Mouse (Mus musculus) heart, adult 9 months (tissue): ENCODE data around the gene Ttc23.
A peak's percentile ranks its signal among the peaks of the same experiment; 100 is the strongest.

Experiments
- DNase-seq, 2 experiments: peaks; one replicate each; pipeline ENCODE4 v3.0.0; 2022; ENCODE audit warnings: low spot score in 2 of 2

Gene Ttc23

DNA sequence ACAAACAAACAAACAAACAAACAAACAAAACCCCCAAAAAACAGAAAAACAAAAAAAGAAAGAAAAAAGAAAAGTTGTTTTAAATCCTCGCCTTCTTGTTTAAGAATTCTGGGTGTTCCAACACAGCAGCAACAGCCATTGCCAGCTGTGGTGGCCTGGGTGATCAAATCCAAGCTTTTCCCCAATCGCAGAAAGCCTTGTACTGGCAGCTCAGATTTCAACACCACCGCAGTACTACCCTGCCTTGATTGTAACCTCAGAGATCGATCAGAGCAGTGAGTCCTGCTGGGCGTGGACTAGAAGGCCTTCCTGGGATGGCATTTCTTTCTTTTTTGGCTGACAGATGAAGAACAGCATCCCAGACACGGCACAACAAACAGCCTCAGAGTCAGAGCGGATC, 48.7 kb downstream of the Ttc23 start:
- no peak for DNase-seq

DNA sequence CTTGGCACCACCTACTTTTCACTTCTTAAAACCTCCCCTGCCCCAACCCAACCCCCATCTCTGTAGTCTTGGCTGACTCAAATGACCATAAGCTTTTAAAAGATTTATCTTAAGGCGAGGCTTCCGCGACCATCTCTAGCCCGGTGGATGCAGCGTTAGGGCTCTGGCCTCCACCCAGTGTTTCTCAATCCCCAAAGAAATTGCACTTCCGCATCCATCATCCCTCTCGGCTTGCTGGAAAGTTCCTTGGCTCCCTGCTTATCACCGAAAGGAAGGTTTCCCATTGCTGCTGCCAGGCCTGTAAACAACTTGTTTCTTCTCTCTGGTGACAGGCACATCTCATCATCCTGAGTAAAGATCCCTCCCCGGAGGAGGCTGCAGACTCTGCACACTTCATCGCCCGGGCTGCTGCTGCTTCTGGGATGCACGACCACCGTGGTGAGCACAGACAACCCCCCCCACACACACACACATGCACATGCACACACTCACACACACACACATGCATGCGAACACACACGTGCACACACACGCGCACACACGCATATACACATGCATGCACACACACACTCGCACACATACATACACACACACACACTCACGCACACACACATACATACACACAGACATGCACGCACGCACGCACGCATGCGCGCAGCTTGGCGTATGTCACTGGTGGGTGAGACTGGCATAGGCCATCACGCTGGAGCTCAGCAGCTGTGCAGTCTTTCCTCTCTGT, 50.9 kb downstream of the Ttc23 start:
- peak; percentile 43 to 63 for DNase-seq

DNA sequence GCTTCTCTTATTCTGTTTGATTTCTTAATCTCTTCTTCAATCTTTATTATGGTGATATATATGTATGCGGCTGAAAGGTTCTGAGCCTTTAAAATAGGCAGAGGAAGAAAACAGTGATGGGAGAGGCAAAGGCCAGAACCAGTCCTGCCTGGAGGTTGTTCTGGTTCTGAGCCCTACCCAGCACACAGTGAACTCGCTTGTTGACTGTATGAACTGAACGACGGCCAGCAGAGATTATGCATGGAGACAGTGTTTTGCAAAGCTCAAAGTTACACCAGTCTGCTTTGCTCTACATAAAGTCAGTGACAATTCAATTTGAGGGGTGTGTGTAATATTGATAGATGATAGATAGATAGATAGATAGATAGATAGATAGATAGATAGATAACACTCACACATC, 52.1 kb downstream of the Ttc23 start:
- no peak for DNase-seq

DNA sequence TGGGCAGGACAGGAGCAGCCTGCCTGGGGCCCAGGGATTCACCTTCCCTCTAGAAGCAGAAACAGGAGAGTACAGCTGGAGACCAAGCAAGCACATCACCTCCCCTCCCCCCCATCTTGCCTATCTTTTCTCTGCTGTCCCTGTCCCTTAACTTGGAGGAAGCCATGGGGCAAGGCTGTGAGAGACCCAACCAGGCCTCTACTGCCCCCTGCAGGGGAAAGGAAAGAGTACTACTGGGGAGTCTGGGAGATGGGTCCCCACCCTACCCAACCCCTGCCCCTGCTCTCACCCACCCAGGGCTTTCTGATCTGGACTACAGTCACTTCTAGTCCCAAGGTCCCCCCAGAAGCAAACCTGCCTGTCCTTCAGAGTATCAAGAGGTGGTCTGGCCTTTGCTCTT, 53.6 kb downstream of the Ttc23 start:
- peak in 1 of 2 experiments; percentile 32 for DNase-seq

DNA sequence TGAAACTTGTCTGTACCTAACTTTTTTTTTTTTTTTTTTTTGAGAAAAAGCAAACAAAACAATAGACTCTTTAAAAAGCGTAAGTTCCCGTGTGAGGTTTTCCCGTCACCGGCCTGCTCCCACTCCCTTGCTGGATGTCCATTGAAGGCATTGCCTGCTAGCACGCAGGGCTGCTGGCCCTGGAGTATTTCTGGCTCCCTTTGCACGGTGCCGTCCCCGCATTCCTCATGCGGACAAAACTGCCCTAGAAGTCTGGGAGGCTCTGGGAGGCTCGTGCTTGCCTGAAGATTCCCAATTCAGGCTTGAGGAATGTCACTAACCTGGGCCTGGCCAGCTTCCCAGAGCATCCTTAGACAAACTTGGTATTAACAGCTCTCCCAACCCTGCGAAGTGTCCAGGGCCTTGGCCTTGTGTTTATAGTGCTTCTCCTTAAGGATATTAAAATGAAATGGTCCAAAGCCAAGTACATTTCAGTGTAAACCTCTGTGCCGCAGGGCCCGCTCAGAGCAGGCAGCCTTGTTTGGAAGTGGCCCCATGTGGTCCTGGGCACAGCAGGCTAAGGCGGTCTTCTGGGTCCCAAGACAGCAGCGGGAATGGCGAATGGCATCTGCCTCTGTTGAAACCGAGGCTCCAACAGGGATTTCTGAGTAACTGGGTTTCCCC, 54.2 kb downstream of the Ttc23 start:
- no peak for DNase-seq

DNA sequence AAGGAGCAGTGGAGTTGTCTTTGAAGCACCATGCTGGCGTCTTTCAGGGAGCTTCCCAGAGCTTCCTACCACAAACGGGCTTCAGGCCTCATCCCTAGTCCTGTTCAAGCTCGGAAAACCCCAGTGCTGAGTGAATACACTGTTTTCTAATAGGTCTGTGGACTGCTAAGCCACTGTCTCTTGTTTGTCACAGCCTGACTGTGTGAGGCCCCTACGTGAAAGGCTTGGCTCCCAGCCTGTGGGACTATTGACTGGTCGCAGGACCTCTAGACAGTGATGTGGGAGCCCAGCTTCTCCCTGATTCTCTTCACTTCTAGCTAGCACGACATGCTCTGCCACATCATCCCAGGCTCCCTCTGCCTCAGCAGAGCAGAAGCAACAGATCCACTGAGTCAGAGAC, 61.0 kb downstream of the Ttc23 start:
- no peak for DNase-seq

DNA sequence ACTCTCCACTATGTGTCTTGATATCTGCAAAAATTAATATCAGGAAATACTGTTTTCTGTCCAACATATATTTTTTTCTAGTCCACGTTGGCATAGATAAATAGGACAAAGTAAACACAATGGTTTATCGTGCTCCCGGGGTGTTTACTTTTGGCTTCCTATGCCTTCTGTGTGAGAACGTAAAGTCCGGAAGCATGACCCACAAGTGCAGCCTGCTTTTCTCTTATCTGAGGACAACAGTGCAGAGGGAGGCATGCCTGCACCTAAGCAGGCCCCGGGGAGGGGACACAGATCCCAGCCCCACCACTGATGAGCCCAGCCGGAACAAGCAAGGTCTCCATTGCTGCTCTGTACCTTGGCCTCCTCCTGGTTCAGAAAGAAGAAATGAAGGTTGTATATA, 63.0 kb downstream of the Ttc23 start:
- DNase-seq, result no peak

DNA sequence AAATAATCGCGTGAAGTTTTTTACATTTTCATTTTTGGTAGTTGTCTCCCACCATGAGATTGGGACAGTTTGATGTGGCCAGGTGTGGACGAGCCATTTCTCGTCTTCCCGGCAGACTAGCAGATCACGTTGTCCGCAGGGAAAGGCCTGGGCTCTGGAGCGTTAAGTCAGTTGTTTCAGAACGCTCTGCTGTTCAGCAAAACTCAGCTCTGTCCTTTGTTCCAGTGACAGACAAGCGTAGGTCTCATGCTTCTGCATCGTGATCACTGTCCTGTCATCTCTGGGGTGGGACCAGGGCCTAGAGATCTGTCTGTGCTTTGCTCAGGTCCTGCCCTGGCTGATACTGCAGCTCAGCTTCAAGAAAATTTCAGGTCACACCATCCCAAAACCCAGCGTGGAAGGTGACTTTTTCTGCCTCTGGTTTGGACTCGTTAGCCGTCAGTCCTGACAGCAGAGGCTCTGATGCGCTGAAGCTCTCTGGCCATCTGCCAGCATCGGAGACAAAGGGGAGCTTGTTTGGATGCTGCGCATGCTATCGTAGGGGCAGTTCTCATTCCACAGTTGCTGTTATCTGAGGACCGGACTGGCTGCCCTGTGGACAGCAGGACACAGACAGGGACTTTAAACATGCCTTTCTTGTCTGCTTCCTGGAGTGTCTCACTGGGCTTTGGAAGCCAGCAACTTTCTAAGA, 66.8 kb downstream of the Ttc23 start:
- DNase-seq, result peak; percentile 21 to 26

DNA sequence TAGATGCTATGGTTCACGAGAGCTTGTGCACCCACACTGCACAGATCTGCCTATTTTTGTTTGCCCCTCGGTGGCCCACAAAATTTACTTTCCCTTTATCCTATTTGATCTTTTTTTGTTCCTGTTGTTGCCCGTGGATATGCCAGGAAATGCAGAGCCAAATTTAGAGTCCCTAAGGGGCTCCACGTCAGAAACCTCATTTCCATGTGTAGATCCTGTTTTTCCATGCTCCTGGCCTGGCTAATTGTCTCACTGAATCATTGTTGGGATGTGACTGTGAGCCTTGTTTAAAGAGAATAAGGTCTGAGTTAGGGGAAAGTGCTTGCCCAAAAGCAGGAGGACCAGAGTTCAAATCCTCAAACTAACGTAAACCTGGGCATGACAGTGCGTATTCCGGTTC, 68.0 kb downstream of the Ttc23 start:
- peak; percentile 58 to 72 for DNase-seq

DNA sequence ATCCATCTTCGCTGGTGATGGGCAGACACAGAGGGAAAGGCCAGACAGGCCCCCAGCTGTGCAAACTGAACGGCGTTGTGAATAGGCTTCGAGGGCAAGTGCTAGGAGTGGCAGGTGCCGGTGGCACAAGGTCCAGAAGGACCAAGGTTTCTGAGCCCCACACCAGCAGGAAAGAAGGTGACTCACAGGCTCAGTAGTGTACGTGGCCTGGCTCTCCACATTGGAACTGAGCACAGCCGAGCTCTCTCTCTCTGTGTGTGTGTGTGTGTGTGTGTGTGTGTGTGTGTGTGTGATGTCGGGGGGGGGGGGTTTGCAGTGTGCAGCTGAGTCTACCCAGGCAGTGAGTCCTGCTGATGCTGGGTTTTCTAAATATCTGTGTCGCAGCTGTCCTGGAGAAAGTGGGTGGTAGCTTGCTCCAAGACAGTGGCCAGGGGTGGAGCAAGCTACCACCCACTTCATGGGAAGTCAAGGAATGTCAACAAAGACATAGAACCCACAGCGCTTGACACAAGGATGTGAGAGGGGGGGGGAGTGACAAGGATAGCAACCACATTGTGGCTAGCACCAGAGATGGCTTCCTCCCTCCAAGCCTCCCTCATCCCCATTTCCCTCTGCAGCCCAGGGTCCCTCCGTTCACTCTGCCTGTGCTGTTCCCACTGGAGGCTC, 69.1 kb downstream of the Ttc23 start:
- DNase-seq, result no peak

DNA sequence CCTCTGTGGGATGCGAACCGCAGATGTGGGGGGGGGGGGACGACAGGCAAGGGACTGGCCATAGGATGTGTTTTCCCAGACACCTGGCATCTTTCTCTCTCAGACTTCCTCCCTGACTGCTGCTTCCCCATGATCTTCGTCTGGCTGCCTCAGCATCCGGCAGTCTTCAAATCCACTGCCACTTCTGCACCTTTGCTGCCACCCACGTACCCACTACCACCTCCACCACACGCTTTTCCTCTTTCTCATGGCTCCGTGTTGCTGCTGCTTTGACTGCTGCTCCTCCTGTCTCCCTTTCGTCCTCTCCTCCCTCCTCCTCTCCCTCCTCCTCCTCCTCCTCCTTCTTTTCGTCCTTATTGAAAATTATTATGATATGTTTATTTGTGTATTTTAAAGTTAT, 69.7 kb downstream of the Ttc23 start:
- no peak for DNase-seq

DNA sequence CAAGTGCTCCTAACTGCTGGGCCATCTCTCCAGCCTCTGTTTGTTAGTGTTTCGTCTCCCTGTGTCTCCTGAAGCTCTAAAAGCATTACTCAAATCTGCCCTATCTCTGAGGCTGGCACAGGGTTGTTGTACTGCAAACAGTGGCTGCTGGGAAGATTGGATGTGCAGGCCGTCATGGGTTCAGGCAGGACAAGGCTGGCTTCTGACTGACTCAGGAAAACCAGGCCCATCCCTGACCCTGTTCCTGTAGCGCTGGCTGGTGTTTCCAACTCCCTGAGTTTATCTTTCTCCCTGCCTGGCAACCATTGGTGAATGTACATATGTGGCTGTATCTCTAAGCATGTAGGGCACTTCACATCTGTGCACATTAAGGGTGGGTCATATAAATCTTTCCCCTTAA, 70.3 kb downstream of the Ttc23 start:
- no peak for DNase-seq

DNA sequence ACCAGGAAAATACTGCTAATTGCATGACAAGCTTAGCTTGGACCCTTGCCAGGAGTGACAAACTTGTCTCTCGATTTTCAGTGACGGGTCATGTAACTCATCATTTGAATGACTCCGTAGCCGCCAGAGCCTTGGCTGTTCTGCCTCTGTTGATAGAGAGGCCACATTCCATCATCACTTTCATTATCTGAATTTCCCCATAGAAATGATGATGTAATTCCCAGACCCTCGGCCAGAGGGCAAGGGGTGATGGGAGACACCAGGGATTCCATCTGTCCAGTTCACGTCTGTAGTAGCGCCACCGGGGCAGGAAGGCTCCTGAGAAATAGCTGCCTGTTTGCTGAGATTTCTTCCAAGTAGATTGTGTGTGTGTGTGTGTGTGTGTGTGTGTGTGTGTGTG, 71.6 kb downstream of the Ttc23 start:
- DNase-seq, result peak; percentile 23 to 52

DNA sequence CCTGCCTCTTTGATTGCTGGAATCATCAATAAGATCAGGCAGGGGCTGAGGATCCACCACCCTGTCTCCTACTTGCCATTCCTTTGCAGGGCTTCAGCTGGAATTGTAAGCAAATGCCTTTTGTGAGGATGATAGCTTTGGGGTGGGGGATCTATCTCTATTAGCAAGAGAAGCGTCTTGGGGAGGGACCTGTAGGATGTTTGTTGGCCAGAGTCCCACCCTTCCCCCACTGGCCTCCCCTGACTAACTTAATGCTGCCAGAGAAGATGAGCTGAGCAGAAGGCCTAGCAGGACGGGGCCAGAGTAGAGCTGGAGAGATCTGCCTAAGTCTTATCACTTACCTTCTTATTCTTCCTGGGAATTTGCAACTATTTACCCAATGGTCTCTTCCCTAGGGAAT, 75.0 kb downstream of the Ttc23 start:
- DNase-seq, result no peak

DNA sequence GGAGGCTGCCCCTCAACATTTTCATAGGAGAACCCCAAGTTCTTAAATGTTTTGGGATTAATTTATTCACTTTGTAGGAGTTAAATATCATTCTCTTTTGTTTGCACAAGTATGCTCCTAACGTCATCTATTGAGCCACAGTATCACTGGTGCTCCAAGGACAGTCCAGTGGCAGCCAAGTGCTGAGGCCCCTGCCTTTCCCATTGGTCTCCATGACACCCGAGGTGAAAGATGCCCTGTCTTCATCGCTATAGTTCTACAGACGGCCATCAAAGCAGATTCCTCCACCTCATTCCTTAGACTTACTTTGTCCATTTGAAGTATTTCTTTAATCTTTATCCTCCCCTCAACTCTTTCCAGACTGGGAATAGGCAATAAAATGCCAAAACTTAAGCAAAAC, 77.3 kb downstream of the Ttc23 start:
- no peak for DNase-seq

DNA sequence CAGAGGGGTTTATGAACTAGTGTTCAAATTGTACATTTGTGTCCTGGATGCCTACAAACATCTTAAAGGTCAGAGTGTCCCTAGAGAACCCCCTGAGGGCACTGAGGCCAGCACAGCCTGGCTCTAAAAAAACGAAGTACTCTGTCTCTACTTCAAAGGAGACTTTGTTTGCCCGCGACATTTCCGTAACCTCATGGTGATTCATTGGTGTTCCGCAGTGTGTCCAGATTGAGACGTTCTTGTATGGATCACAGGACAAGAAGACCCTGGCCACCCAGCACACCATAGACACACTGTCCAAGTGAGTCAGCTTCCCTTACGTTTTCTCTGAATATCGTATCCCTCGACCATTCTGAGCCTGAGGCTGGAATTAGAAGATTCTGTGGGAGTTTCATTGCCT, 77.8 kb downstream of the Ttc23 start:
- DNase-seq, result no peak

DNA sequence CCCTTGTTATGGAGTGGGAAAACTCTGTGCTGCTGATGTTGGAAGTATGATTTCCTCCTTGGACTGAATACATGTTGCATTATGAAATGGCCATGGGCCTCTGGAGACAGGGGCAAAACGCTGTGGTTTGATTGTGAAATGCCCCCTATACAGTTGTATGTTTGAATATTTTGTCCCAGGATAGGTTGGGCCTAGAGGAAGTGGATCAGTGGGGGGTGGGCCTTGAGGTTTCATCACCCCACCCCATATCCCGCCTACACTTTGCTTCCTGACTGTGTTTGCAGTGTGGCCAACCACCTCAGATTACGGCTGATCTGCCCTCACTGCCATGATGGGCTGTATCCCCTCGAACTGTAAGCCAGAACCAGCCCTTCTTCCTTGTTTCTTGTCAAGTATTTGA, 81.0 kb downstream of the Ttc23 start:
- no peak for DNase-seq

DNA sequence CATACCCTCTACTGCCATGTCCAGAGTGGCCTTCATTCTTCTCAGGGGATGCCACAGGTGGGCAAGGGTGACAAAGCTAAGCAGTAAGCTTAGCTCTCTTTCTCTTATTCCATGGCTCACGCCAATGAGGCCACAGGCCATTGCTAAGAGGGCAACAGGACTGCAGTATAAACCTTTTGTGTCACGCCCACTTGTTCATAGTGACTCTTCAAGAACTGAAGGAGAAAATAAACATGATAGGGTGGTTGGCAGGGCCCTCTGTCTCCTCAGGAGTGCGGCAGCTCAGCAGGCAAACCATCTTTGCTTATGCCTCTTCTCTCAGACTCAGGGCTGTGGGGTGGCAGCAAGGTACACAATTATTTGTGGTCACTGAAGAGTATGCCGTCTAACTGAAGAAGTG, 81.6 kb downstream of the Ttc23 start:
- DNase-seq, result no peak

DNA sequence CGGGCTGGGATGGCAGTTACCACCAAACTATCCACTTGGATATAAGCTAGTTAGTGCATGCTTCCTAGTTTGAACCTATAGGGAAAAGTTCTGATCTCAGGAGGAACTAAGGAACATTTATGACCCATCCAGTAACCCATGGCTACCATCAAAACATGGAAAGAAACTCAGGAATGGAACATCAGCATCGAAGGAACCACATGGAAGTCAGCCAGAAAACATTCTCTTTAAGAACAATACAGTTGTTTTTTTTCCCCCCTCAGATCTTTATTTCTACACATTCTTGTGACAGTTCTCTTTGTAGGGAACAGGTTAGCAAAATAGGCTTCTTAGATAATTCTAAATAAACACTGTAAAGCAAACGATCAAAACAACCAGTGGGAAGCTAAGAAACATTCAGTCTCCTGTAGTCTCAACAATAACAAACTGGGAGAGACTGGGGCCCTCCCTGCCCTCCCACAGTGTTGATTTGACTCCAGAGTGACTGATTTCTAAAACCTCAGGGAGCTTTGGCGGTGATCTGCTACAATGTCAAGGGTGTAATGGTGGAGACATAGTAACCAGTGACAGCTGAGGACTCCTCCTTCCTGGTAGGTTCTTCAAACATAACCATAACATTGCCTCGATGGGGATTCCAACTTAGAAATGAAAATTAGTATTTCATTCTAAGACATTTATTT, 83.4 kb downstream of the Ttc23 start:
- no peak for DNase-seq

DNA sequence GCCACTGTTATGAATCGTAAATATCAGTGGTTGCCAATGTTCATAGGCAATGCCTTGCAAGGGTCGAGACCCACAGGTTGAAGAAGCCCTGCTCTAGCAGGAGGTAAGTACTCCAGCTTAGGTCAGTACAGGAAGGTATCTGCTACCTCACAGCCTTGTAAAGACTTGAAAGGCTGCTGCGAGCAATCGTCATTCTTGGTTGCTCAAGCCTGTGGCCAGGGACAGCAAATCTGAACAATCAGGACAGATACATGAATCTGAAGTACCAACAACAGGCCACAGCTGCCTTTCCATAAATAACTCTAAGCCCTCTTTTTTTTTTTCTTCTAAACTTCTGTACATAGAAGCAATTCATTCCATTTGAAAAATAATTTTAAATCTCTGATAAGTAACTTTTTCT, 85.1 kb downstream of the Ttc23 start:
- no peak for DNase-seq

DNA sequence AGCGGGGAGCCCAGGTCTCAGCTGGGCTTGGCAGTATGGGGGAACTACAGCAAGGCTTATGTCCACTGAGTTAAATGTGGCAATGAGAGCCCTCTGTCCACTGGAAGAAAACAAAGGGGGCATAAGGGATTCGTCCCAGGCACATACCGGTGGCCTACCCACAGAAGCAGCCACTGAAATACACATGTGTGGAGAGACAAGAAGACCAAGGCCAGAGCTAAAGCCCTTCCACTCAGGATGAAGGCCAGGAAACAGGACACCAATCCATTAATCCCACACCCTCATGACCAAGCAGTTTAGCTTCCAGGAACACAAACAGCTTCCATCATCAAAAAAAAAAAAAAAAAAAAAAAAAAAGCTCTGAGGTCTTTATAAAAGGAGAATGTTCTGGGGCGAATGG, 93.2 kb downstream of the Ttc23 start:
- DNase-seq, result peak in 1 of 2 experiments; percentile 44

DNA sequence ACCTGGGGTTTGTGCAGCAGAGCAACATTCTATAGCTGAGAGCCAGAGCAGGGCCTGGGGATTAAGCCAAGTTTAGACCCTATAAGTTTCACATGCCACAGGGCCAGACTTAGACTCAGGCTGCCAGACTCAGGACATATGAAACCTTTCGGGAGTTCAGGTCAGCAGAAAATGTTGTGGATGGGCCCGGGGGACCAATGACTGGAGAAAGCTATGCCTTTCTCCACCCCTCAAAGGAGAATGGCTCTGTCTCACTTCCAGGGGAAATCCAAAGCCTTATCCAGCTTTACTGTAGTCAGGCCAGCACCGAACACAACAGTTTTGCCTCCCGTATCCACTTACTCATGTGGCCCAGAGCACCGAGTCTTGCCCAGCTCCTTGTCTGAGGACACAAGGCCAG, 93.6 kb downstream of the Ttc23 start:
- no peak for DNase-seq
